Mouse (Mus musculus) heart, embryonic 11.5 days (tissue): Measurements from ENCODE around the gene Mcf2l. TPM values are rescaled to one million over a fixed set of nuclear protein-coding genes. Genes with fewer than 3 reads are reported as not detected.

Source experiments
- ATAC-seq: fragments of 200-750 bp; cut with Nextera tagmentation; replicated peaks from 2 replicates; pipeline ENCODE4 v1.8.0; 2017; ENCODE audit warnings: moderate library complexity; ENCODE audit not compliant: insufficient number of reproducible peaks, low FRiP score, low TSS enrichment
- H3K27ac ChIP-seq: fragments of 300-500 bp; sonication (generic); 2 replicates; pipeline ENCODE4 v1.5.1; 2014; ENCODE audit warnings: mild to moderate bottlenecking, low read depth, low read length
- H3K27me3 ChIP-seq: fragments of 300-500 bp; sonication (generic); 2 replicates; pipeline ENCODE4 v1.6.1; 2014; ENCODE audit warnings: mild to moderate bottlenecking, low read length, mixed read lengths; ENCODE audit not compliant: control insufficient read depth, insufficient read depth
- H3K36me3 ChIP-seq: fragments of 300-500 bp; sonication (generic); 2 replicates; pipeline ENCODE4 v1.6.1; 2014; ENCODE audit warnings: mild to moderate bottlenecking, low read length, moderate library complexity, mixed read lengths; ENCODE audit not compliant: control insufficient read depth, insufficient read depth
- H3K4me1 ChIP-seq: fragments of 300-500 bp; sonication (generic); 2 replicates; pipeline ENCODE4 v1.6.1; 2014; ENCODE audit warnings: low read length; ENCODE audit not compliant: control insufficient read depth, insufficient read depth
- H3K4me2 ChIP-seq: fragments of 300-500 bp; sonication (generic); 2 replicates; pipeline ENCODE4 v1.6.1; 2014; ENCODE audit warnings: mild to moderate bottlenecking, moderate library complexity
- H3K4me3 ChIP-seq: fragments of 300-500 bp; sonication (generic); 2 replicates; pipeline ENCODE4 v1.5.1; 2014; ENCODE audit warnings: low read depth, low read length
- H3K9ac ChIP-seq: fragments of 300-500 bp; sonication (generic); 2 replicates; pipeline ENCODE4 v1.6.1; 2014; ENCODE audit warnings: mild to moderate bottlenecking, low read depth, low read length, moderate library complexity
- H3K9me3 ChIP-seq: fragments of 300-500 bp; sonication (generic); replicated peaks from 2 replicates; pipeline ENCODE4 v1.6.1; 2016; ENCODE audit warnings: low read length; ENCODE audit not compliant: control insufficient read depth
- whole genome bisulfite sequencing: fragments of 180-500 bp; shearing (Covaris S2); extraction: QIAGEN DNeasy Blood & Tissue Kit; methylation state at CpG from one replicate; pipeline ENCODE4 v1.1.7; 2014; ENCODE audit not compliant: insufficient replicate concordance; 5-methylcytosine and 5-hydroxymethylcytosine counted together
- polyA plus RNA-seq: library from polyadenylated mRNA; unstranded; fragments of >200 nt; fragmentation: Nextera tagmentation; extraction: Ambion mirVana; gene quantifications from 2 replicates; pipeline ENCODE4 v1.2.1, GENCODE M21; 2014

Mcf2l gene
- polyA plus RNA-seq, 1 experiment from 2014 or later, result 8.8 TPM

DNA sequence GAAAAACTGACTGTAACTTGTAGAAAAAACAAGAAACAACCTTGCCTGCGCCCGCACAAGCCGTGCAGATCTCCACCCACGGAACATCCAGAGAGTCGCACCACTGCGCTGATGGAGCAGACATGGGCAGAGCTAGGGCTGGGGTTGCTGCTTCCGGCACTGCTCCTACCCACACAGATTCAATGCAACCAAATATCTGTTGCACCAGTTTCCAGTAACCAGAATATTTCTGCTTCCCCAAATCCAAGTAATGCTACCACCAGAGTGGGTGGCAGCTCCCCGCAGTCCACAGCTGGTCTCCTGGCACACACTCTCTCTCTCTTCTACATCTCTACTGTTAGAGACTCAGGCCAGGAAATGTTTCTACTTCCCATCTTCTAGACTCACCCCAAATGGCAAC is 148.2 kb downstream of the Mcf2l start:
- Histone ChIP-seq H3K9me3 (no peaks in the 10 kb centered on the region), H3K4me2 (no peak overlapping the region), H3K9ac (no peak overlapping the region), H3K4me1 (no peaks in the 10 kb centered on the region), H3K27ac (no peak overlapping the region), H3K27me3 (no peaks in the 10 kb centered on the region), H3K4me3 (no peak overlapping the region), H3K36me3 (no peaks in the 10 kb centered on the region)
- 86% methylated on average over 8 of the region's 8 CpGs for WGBS
- ATAC-seq, result no peak

DNA sequence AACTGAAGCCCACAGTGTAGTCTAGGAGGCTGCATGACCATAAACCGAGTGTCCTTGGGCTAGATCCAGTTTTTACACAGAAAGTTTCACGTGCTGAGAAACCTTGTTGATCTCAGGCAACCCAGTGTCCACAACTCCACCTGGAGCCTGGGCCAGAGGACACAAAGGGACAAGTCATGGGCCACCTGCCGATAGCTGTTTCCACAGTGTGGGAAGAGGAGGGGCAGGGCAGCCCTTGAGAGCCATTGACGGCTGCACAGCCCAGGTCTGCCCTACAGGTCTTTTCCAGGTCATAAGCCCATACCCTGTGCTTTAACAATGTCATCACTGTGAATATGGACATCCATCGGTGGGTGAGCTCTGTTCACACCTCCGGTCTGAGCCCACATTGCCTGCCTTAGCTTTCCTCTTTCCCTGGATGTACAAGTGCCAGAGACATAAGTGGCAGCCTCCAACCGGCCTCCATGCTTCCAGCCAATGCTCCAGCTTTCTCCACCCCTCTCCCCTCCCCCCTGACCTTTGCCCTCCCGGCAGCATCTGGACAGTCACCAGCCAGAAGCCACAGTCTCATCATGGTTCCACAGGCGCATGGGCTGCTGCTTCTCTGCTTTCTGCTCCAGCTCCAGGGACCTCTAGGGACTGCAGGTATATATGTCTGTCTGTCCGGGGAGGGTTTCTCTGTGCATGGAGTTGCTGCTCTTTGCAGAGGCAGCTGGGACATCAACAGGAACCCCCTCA is 152.1 kb downstream of the Mcf2l start, which contains the start of gene F7:
F7 (plus strand) TSS at position 548 of the 738 bp plus-strand sequence.
- no peak for ATAC-seq
- H3K9me3 ChIP-seq, result no peaks in the 10 kb centered on the region
- H3K4me1 ChIP-seq, result no peaks in the 10 kb centered on the region
- WGBS, result 65% methylated on average over 10 of the region's 10 CpGs
- H3K27me3 ChIP-seq, result no peaks in the 10 kb centered on the region
- H3K36me3 ChIP-seq, result no peaks in the 10 kb centered on the region
- no peak within 1 kb of the TSS for H3K9ac ChIP-seq
- no peak within 1 kb of the TSS for H3K27ac ChIP-seq
- no peak within 1 kb of the TSS for H3K4me3 ChIP-seq
- no peak within 1 kb of the TSS for H3K4me2 ChIP-seq

DNA sequence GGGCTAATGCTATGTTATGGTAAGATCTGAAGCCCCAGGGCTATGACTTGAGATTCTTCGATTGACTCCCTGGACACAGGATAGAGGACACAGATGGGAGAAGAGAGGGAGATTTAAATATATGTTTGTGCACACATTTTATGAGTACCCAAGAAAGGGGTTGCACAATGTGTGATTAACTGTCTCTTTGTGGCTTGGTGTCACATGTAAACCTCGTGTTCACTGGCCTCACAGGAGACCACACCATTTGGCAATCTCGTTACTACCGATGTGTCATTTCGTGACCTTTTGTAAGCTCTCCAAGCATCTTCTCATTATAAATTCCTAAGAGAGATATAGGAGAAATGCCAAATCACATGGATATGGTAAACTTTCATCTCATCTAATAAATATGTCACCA is 154.0 kb downstream of the Mcf2l start:
- H3K4me3 ChIP-seq, result no peak overlapping the region
- no peaks in the 10 kb centered on the region for H3K27me3 ChIP-seq
- no peak overlapping the region for H3K27ac ChIP-seq
- H3K36me3 ChIP-seq, result no peaks in the 10 kb centered on the region
- 81% methylated on average over 5 of the region's 5 CpGs for WGBS
- no peak for ATAC-seq
- no peak overlapping the region for H3K4me2 ChIP-seq
- H3K4me1 ChIP-seq, result no peaks in the 10 kb centered on the region
- no peak overlapping the region for H3K9ac ChIP-seq
- no peaks in the 10 kb centered on the region for H3K9me3 ChIP-seq

DNA sequence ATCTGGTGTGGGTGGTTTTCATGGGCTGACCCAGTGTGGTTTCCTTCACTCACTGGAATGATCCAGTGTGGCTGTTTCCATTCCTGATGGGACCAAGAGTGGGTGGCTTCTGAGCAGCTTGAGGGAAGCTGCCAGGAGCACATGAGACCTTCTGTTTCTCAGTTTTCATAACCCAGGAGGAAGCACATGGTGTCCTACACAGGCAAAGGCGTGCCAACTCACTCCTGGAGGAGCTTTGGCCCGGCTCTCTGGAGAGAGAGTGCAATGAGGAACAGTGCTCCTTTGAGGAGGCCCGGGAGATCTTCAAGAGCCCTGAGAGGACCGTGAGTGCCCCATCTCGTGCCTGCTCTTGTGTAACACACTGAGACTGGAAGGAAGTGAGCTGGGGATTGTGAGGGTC is 154.9 kb downstream of the Mcf2l start:
- Histone ChIP-seq H3K27ac (no peak overlapping the region), H3K9me3 (no peaks in the 10 kb centered on the region), H3K4me3 (no peak overlapping the region), H3K9ac (no peak overlapping the region), H3K4me2 (no peak overlapping the region), H3K27me3 (no peaks in the 10 kb centered on the region), H3K36me3 (no peaks in the 10 kb centered on the region), H3K4me1 (no peaks in the 10 kb centered on the region)
- 65% methylated on average over 5 of the region's 5 CpGs for WGBS
- no peak for ATAC-seq

GRCm38 (mm10) chr8:13036346-13036812 is 162.8 kb downstream of the Mcf2l start:
- H3K4me3 ChIP-seq, result no peak overlapping the region
- H3K27ac ChIP-seq, result peak overlapping the region; percentile 3; the same call in 1 of the 2 replicates
- H3K4me1 ChIP-seq, result peaks cover 19% of the 10 kb centered on the region
- ATAC-seq, result no peak
- no peak overlapping the region for H3K4me2 ChIP-seq
- no peaks in the 10 kb centered on the region for H3K36me3 ChIP-seq
- 77% methylated on average over 10 of the region's 10 CpGs for WGBS
- H3K27me3 ChIP-seq, result no peaks in the 10 kb centered on the region
- H3K9me3 ChIP-seq, result no peaks in the 10 kb centered on the region
- H3K9ac ChIP-seq, result 0 out of 2 replicates have a peak overlapping the region, but pooled peaks have one; percentile 8

GRCm38 (mm10) chr8:13037015-13037414 is 163.4 kb downstream of the Mcf2l start, which contains the start of gene F10:
F10 (plus strand) TSS chr8:13037308.
- no peaks in the 10 kb centered on the region for H3K36me3 ChIP-seq
- H3K27me3 ChIP-seq, result no peaks in the 10 kb centered on the region
- peak within 1 kb of the TSS; percentile 3; the same call in 1 of the 2 replicates for H3K27ac ChIP-seq
- peaks cover 19% of the 10 kb centered on the region for H3K4me1 ChIP-seq
- H3K9ac ChIP-seq, result 0 out of 2 replicates have a peak within 1 kb of the TSS, but pooled peaks have one; percentile 34
- H3K9me3 ChIP-seq, result no peaks in the 10 kb centered on the region
- no peak for ATAC-seq
- peak within 1 kb of the TSS; percentile 14; the same call in 1 of the 2 replicates for H3K4me2 ChIP-seq
- 61% methylated on average over 7 of the region's 7 CpGs for WGBS
- no peak within 1 kb of the TSS for H3K4me3 ChIP-seq

- H3K27ac ChIP-seq, result no peak overlapping the region
- H3K4me2 ChIP-seq, result 0 out of 2 replicates have a peak overlapping the region, but pooled peaks have one; percentile 14
- H3K36me3 ChIP-seq, result no peaks in the 10 kb centered on the region
- no peaks in the 10 kb centered on the region for H3K27me3 ChIP-seq
- ATAC-seq, result no peak
- H3K9ac ChIP-seq, result no peak overlapping the region
- WGBS, result 24% methylated on average over 5 of the region's 5 CpGs
- peaks cover 19% of the 10 kb centered on the region for H3K4me1 ChIP-seq
- no peak overlapping the region for H3K4me3 ChIP-seq
- H3K9me3 ChIP-seq, result no peaks in the 10 kb centered on the region
Measured at GRCm38 (mm10) chr8:13037569-13037968, 164.0 kb downstream of the Mcf2l start.

- Histone ChIP-seq H3K27ac (no peak overlapping the region), H3K4me3 (no peak overlapping the region), H3K4me2 (no peak overlapping the region), H3K9ac (no peak overlapping the region), H3K4me1 (peaks cover 19% of the 10 kb centered on the region), H3K27me3 (no peaks in the 10 kb centered on the region), H3K9me3 (no peaks in the 10 kb centered on the region), H3K36me3 (no peaks in the 10 kb centered on the region)
- ATAC-seq, result no peak
- WGBS, result 80% methylated on average over 6 of the region's 6 CpGs
Measured at GRCm38 (mm10) chr8:13039054-13039453, 165.4 kb downstream of the Mcf2l start.

- H3K9ac ChIP-seq, result no peak overlapping the region
- peaks cover 16% of the 10 kb centered on the region for H3K4me1 ChIP-seq
- H3K9me3 ChIP-seq, result no peaks in the 10 kb centered on the region
- H3K4me3 ChIP-seq, result no peak overlapping the region
- no peak for ATAC-seq
- 80% methylated on average over 4 of the region's 4 CpGs for WGBS
- no peak overlapping the region for H3K27ac ChIP-seq
- no peak overlapping the region for H3K4me2 ChIP-seq
- H3K27me3 ChIP-seq, result no peaks in the 10 kb centered on the region
- H3K36me3 ChIP-seq, result no peaks in the 10 kb centered on the region
Measured at GRCm38 (mm10) chr8:13041459-13041858, 167.9 kb downstream of the Mcf2l start.
